Mouse (Mus musculus) large intestine, adult 2 months (tissue): ENCODE data around the gene Cacna1b. TPM values are rescaled to one million over a fixed set of nuclear protein-coding genes. Genes with fewer than 3 reads are reported as not detected.

Experiments used
- DNase-seq: peaks from one replicate; pipeline ENCODE4 v3.0.0-alpha.2; 2012; ENCODE audit warnings: low read depth, low spot score
- WGBS: fragments of 180-500 bp; shearing (Covaris S2); methylation state at CpG from one replicate; pipeline ENCODE4 v1.1.7; 2018; 5-methylcytosine and 5-hydroxymethylcytosine counted together
- polyA plus RNA-seq: library from polyadenylated mRNA; depleted of rRNA; stranded (reverse); fragments of >200 nt; gene quantifications from 2 replicates; pipeline ENCODE4 v1.2.3, GENCODE M21; 2012

Cacna1b gene
- polyA plus RNA-seq, 1 experiment = 2.1 TPM

DNA sequence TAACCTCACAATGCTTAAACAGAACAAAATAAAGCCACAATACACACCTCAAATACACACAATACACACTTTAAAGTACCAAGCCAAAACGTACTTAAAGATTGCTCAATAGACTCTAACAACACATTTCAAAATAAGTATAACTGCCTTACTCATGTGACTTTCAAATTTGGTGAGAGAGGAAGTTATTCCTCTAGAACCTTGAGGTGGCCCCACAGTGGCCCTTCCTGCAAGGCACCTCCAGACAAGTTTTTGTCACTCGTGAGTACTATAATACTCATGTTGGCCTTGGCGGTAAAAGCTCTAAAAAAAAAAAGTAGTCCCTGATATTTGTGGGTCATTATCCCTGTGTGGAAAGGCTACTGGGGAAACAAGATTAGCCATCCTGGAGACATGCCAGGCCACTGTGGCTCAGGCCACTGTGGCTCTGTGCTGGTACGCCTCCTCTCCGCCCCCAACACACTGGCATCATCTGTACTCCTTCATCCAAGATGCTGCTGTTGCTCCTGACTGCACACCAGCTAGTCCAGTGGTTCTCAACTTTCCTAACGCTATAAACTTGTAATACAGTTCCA, 88.4 kb downstream of the Cacna1b start:
- WGBS = 69% methylated on average over 6 of the region's 6 CpGs
- no peak for DNase-seq

DNA sequence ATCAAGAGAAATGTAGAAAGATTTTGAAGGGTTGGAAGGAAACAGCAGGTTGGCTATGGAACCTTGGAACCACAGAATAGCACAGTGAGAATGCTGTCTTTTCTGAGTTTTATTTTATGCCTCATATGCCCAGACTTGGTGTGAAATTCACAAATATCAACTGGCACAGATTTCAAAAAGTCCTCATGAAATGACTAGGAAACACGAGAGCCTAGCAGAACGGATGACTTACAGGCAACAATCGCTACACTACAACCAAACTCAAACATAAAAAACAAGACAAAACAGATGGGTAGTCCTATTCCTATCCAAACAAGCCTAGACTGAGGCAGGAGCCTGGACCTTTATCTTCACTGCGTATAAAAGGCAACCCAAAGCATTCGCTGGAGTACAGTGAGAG, 94.4 kb downstream of the Cacna1b start:
- WGBS = 94% methylated on average over 5 of the region's 5 CpGs

GRCm38 (mm10) chr2:24664678-24665257, 98.2 kb downstream of the Cacna1b start:
- WGBS = 43% methylated on average over 9 of the region's 9 CpGs
- no peak for DNase-seq

More for the DNA sequence above, 94.4 kb downstream of the Cacna1b start:
- no peak for DNase-seq

DNA sequence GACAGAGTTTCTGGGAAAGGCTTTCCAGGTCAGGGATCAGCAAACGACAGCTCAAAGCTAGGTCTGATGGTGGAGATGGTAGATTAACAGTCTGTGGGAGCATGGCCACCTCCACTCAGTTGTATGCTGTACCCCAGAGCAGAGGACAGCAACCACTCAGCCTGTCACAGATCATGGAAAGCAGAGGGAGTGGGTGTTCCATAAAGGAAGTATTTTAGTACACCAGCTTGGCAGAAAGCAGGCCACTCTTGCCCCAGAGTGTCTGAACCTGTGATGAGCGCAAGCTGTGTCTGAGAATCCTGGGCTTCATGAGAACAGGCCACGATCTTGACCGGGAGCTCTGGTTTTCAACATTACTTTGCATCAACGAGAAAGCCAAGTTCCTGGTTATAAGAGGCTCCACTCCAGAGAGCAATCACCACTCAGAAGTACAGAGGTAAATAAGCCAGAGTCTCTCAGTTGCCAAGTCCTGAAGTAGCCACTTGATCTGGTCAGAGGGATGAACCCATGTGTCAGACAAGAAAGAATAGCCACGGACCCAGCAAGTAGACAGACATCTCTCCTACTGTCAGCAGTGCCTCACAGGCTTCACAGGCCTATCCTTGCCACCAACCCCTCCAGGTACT, 103.7 kb downstream of the Cacna1b start:
- DNase-seq = no peak
- WGBS = 76% methylated on average over 6 of the region's 6 CpGs

DNA sequence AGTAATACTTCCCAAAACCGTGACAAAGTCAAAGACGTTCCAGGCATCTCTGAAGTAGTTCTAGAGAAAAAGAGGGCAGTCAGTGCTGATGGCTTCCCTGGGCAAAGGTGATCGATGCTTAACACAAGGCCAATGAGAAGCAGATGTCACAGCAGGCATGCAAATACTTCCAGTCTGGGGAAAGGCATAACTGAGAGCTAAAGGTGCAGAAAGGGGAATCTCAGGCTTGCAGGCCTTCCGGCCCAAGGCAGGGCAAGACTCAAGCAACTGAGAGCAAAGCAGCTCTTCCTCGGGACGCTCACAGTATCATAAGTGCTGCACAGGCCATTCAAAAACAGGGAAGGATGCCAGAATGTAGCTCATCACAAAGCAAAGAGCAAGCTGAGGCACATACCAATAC, 114.4 kb downstream of the Cacna1b start:
- DNase-seq = no peak
- WGBS = 82% methylated on average over 6 of the region's 6 CpGs

DNA sequence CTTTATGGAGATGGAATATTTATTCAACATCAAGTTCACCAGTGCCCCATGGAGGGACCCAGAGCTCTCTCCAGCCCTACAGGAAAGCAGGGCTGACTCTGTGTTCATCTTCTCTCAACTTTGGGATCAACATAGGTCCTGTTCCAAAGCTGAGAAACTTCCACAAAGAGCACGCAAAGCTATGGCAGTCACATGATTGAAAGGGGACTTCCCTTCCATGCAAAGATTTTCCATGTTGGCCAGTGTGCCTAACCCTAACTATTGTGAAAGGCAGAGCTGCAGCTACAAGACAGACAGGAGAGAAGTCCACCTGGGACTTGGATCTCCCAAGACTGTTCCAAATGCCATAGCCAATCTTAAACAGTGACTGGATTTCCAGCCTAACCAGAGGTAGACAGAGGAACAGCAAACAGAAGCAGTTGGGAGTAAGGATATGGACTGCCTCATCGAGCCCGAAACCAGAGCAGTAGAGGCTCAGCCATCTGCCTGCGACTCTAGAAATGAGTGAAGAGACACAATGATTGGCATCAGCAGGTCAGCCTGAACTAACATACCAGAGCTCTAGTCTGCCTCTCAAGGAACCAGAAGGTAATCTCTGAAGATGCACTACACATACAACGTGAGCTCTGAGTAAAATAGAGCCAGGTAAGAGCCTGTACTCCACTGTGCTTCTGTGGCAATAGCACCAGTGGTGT, 116.4 kb downstream of the Cacna1b start:
- WGBS = 95% methylated on average over 5 of the region's 5 CpGs
- no peak for DNase-seq

DNA sequence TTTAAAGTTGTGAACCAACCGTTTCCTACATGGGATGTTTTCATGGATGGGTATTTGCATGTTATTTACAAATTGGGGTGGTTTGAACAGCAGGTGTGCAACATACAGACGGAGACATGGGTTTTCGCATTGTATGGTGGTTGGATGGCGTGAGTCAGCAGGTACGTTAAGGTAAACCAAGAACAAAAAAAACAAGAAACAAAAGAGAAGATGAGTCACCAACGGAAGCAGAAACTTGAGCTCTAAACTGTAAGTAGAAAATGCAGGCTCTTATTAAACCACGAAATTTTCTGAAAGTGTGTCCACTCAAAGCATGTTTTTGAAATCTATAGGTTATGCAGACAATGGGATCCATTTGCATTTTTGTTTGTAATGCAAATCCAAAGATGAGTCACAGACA, 120.1 kb downstream of the Cacna1b start:
- no peak for DNase-seq
- WGBS = 75% methylated on average over 7 of the region's 7 CpGs

DNA sequence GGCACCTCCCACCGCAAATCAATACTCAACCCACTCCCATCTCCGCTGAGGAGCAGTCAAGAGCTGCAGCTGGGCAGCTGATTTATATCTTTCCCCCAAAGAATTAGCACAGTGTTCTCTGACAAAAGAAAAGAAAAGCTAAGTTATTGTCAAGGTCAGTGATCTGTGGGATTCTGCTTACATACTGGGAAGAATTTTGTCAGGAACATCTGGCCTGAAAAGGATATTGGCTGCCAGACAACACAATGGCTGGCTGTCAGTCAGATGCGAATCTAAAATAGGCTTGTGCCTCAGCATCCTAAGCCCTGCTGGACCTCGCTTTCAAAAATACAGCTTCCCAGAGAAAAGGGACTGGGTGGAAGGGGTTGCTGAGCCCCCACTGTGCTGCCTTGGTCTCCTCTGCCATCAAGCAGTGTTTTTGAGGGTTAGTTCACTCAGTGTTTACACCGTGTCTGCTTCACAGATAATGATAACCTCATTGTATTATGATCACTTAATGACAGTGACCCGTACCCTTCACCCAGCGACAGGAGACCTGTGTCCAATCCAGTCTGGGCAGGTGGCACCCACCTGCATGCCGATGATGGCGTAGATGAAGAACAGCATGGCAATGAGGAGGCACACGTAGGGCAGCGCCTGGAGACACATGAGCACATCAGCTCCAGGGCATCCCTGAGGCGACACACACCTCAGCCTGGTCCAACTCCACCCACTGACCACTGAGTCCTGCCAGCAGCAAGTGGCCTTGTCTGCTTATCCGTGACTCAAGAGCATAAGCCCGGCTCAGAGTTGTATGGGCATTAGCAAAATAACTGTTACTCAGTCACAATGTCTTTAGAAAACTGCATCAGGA, 124.6 kb downstream of the Cacna1b start:
- 76% methylated on average over 14 of the region's 14 CpGs for WGBS
- no peak for DNase-seq

GRCm38 (mm10) chr2:24633645-24634044, 129.3 kb downstream of the Cacna1b start:
- WGBS = 54% methylated on average over 6 of the region's 6 CpGs
- DNase-seq = no peak

GRCm38 (mm10) chr2:24617141-24617540, 145.8 kb downstream of the Cacna1b start:
- WGBS = 74% methylated on average over 4 of the region's 4 CpGs
- DNase-seq = no peak

GRCm38 (mm10) chr2:24609789-24610188, 153.2 kb downstream of the Cacna1b start:
- no peak for DNase-seq

DNA sequence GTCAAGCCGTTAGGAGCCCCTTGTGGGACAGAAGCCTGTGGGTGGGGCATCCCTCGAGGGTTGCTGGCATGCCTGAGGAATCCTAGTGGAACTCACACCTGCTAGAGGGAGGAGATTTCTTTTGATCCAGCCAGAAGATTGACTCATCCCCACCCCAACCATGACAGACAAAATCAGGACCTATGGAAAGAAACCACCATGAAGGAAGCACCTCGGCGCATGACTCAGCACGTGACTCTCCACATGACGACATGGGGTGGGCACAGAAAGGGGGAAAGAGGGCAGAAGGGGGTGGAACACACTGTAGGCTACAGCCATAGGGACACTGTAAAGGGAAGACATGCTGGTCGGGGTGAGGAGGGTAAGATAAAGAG, 154.2 kb downstream of the Cacna1b start:
- no peak for DNase-seq
- WGBS = 24% methylated on average over 7 of the region's 7 CpGs

More at GRCm38 (mm10) chr2:24609789-24610188, 153.2 kb downstream of the Cacna1b start:
- 71% methylated on average over 7 of the region's 7 CpGs for WGBS

- WGBS = 37% methylated on average over 13 of the region's 13 CpGs
- DNase-seq = no peak
These were observed 154.8 kb downstream of the Cacna1b start for GRCm38 (mm10) chr2:24607905-24608764.

DNA sequence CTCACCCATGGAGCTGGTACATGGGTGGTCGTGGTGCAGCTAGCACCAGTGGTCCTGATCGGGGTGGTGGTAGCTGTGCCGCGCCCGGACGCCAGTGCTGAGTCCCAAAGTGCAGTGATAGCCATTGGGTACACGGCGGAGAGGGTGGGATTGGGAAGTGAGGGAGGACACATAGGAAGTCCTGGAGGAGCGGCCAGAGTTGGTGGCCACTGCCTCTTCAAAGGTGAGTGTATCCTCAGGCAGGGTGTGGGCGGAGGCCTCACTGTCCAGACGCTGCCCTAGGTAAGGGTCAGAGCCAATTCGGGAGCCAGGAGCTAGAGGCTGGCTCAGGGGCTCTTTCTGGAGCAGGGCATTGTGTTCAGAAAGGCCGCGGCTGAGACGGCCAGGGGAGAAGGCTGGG, 156.4 kb downstream of the Cacna1b start:
- 87% methylated on average over 15 of the region's 15 CpGs for WGBS
- DNase-seq = no peak

- no peak for DNase-seq
- WGBS = 71% methylated on average over 4 of the region's 4 CpGs
These were observed 157.9 kb downstream of the Cacna1b start for GRCm38 (mm10) chr2:24605096-24605495.

- no peak for DNase-seq
- WGBS = 88% methylated on average over 4 of the region's 4 CpGs
These were observed 173.5 kb downstream of the Cacna1b start for GRCm38 (mm10) chr2:24589426-24589825.

DNA sequence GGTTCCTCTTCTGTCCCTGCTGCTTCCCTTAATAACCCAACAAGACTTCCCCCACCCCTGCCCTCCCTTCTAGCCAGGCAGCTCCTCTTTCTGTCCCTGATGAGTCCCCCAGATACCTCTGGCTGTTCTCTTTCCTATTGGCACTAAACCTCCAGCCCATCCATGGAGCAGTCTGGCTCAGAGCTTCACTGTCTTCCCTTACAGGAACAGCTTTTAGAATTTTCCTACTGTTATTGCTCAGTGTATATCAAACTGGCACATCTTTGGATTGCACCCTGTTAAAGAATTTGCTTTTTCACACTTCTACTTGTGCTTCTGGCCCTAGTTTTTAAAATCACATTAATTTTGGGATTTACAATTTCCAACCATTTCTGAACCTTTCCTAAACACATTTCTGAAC, 175.0 kb downstream of the Cacna1b start:
- no peak for DNase-seq

DNA sequence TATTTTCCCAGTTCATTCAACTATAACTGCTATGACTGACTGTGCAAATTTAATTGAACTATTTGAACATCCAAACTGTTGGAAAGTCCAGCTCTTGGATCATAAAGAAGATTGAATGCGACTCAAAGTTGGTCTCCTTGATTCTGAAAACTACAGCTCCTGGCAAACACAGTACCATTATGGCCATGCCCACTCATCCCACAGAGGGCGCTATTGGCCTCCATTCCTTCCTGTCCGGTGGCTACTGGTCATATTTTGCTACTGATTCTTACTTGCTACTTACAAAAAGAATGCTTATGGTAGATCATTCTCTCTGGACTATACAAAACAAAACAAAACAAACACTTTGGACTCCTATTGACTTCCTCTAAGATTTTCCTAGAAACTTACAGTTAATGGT, 188.3 kb downstream of the Cacna1b start:
- 17% methylated on average over 3 of the region's 3 CpGs for WGBS
- DNase-seq = peak; percentile 24

GRCm38 (mm10) chr2:24570917-24571316, 192.0 kb downstream of the Cacna1b start:
- no peak for DNase-seq
- 47% methylated on average over 1 of the region's 1 CpGs for WGBS
